Mouse (Mus musculus): ENCODE measurements around the gene Nepn. TPM values are rescaled to one million over a fixed set of nuclear protein-coding genes. Genes with fewer than 3 reads are reported as not detected.

Gene Nepn
- polyA plus RNA-seq, 1 experiment from 2014 or later, result not detected

DNA sequence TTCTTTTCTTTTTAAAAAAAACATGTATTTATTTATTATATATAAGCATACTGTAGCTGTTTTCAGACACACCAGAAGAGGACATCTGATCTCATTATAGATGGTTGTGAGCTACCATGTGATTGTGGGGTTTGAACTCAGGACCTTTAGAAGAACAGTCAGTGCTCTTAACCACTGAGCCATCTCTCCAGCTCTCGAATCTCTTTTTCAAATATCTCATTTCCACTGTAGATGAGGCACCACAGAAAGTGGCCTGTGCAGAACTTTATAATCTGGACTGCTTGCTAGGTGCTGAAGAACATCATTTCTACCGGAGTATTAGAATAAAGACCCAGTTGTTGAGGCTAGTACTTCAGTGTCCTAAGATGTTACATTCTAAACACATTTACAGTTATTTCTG, 26.2 kb downstream of the Nepn start:
- Histone ChIP-seq H3K4me3 (ENCODE audit: low read depth, low read length) (no peak overlapping the region), H3K4me1 (ENCODE audit: control insufficient read depth, insufficient read depth, low read length) (no peaks in the 10 kb centered on the region), H3K9me3 (replicated peaks; ENCODE audit: control insufficient read depth, low read length) (no peaks in the 10 kb centered on the region), H3K27me3 (ENCODE audit: control insufficient read depth, insufficient read depth, low read length) (no peaks in the 10 kb centered on the region), H3K27ac (replicated peaks; ENCODE audit: low read depth, low read length) (no peak overlapping the region), H3K36me3 (replicated peaks; ENCODE audit: control insufficient read depth, insufficient read depth, low read depth, low read length) (no peaks in the 10 kb centered on the region; the same call in 1 of the 2 replicates), H3K9ac (replicated peaks; ENCODE audit: low read length) (no peak overlapping the region), H3K4me2 (ENCODE audit: low read depth, low read length) (no peak overlapping the region)
- ATAC-seq (replicated peaks; ENCODE audit: insufficient number of reproducible peaks, low FRiP score, low TSS enrichment, low read depth), result no peak
- no peak for DNase-seq (ENCODE audit: low spot score)
- WGBS, result 85% methylated on average over 2 of the region's 2 CpGs

DNA sequence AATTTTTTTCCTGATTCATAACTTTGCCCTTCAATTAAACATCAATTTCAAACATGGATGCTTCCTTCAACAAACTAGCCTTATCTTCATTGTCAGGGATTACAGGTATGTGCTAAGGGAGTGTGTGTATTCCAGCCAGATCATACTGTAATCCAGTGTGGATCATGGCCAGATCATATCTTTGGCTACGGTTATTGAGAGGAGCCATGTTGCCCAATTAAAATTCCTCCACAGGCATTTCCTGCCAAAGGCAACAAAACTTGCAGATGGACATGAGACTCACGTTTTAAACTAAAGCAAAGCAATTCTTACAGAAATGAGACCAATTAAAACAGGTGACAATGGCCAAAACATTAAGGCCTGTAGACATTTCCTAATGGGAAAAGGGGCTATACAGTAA, 27.7 kb downstream of the Nepn start:
- DNase-seq (ENCODE audit: low spot score) (no peak), ATAC-seq (replicated peaks; ENCODE audit: insufficient number of reproducible peaks, low FRiP score, low TSS enrichment, low read depth) (no peak)
- Histone ChIP-seq H3K36me3 (replicated peaks; ENCODE audit: control insufficient read depth, insufficient read depth, low read depth, low read length) (no peaks in the 10 kb centered on the region; the same call in 1 of the 2 replicates), H3K27ac (replicated peaks; ENCODE audit: low read depth, low read length) (no peak overlapping the region), H3K4me1 (ENCODE audit: control insufficient read depth, insufficient read depth, low read length) (no peaks in the 10 kb centered on the region), H3K27me3 (ENCODE audit: control insufficient read depth, insufficient read depth, low read length) (no peaks in the 10 kb centered on the region), H3K4me2 (ENCODE audit: low read depth, low read length) (peak overlapping the region; percentile 25; the same call in 1 of the 2 replicates), H3K9me3 (replicated peaks; ENCODE audit: control insufficient read depth, low read length) (no peaks in the 10 kb centered on the region), H3K9ac (replicated peaks; ENCODE audit: low read length) (no peak overlapping the region), H3K4me3 (ENCODE audit: low read depth, low read length) (peak overlapping the region; percentile 22; the same call in 1 of the 2 replicates)
- WGBS, result 58% methylated on average over 2 of the region's 2 CpGs

- Histone ChIP-seq H3K4me2 (ENCODE audit: low read depth, low read length) (peak within 1 kb of the TSS; percentile 64), H3K27ac (replicated peaks; ENCODE audit: low read depth, low read length) (peak within 1 kb of the TSS; percentile 74; the same call in 1 of the 2 replicates), H3K27me3 (ENCODE audit: control insufficient read depth, insufficient read depth, low read length) (no peaks in the 10 kb centered on the region), H3K4me3 (ENCODE audit: low read depth, low read length) (peak within 1 kb of the TSS; percentile 95), H3K4me1 (ENCODE audit: control insufficient read depth, insufficient read depth, low read length) (no peaks in the 10 kb centered on the region), H3K9ac (replicated peaks; ENCODE audit: low read length) (peak within 1 kb of the TSS; percentile 93), H3K36me3 (replicated peaks; ENCODE audit: control insufficient read depth, insufficient read depth, low read depth, low read length) (no peaks in the 10 kb centered on the region; the same call in 1 of the 2 replicates), H3K9me3 (replicated peaks; ENCODE audit: control insufficient read depth, low read length) (no peaks in the 10 kb centered on the region)
- DNase-seq (ENCODE audit: low spot score) (peak; percentile 97), ATAC-seq (replicated peaks; ENCODE audit: insufficient number of reproducible peaks, low FRiP score, low TSS enrichment, low read depth) (peak; percentile 99)
- 0% methylated on average over 60 of the region's 79 CpGs for WGBS
These were observed 28.7 kb downstream of the Nepn start, which contains the start of gene Nus1 for GRCm38 (mm10) chr10:52417299-52417997. Nus1 (plus strand) TSS chr10:52417547.

DNA sequence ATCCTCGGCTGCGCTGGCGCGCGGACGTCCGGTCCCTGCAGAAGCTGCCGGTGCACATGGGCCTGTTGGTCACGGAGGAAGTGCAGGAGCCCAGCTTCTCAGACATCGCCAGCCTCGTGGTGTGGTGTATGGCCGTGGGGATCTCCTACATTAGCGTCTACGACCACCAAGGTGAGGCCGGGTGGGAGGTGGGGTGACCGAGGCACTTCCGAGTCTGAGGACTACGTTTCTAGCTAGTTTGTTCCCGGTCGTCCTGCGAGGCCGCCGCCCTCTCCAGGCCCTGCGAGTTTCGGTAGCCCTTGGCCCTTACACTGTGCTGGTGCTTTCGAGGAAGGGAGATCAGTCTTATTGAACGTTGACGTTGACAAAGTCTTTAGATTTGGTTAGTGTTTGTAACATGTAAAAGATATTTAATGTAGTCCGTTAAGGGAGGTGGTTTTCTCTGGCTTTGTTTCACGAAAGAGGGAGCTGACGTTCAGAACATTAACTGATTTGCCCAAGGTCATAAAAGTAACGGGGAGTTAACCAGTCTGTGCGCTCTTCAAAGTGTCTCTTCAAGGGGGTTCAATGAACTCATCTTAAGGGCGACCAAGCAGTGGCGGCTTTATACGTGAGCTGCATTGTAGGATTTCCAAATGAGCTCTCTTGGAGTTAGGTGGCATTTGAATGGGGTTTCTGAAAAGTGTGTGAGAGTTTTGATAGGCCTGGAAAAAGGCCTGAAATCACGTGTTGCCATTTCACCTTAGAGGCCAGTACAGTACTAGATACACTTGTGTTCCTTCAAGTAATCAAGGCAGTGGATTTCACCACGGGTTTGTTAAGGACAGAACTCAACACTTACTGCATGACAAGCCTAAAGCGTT, 29.5 kb downstream of the Nepn start:
- no peaks in the 10 kb centered on the region for H3K4me1 ChIP-seq (ENCODE audit: control insufficient read depth, insufficient read depth, low read length)
- H3K4me3 ChIP-seq (ENCODE audit: low read depth, low read length), result peak overlapping the region; percentile 95
- peak; percentile 67 for ATAC-seq (replicated peaks; ENCODE audit: insufficient number of reproducible peaks, low FRiP score, low TSS enrichment, low read depth)
- H3K36me3 ChIP-seq (replicated peaks; ENCODE audit: control insufficient read depth, insufficient read depth, low read depth, low read length), result no peaks in the 10 kb centered on the region; the same call in 1 of the 2 replicates
- no peaks in the 10 kb centered on the region for H3K27me3 ChIP-seq (ENCODE audit: control insufficient read depth, insufficient read depth, low read length)
- H3K9me3 ChIP-seq (replicated peaks; ENCODE audit: control insufficient read depth, low read length), result no peaks in the 10 kb centered on the region
- peak overlapping the region; percentile 64 for H3K4me2 ChIP-seq (ENCODE audit: low read depth, low read length)
- H3K27ac ChIP-seq (replicated peaks; ENCODE audit: low read depth, low read length), result peak overlapping the region; percentile 74; the same call in 1 of the 2 replicates
- DNase-seq (ENCODE audit: low spot score), result peak; percentile 8
- peak overlapping the region; percentile 93 for H3K9ac ChIP-seq (replicated peaks; ENCODE audit: low read length)
- 2% methylated on average over 39 of the region's 39 CpGs for WGBS

GRCm38 (mm10) chr10:52418931-52419330, 30.2 kb downstream of the Nepn start:
- WGBS, result 67% methylated on average over 5 of the region's 5 CpGs
- no peak overlapping the region for H3K27ac ChIP-seq (replicated peaks; ENCODE audit: low read depth, low read length)
- peak overlapping the region; percentile 95 for H3K4me3 ChIP-seq (ENCODE audit: low read depth, low read length)
- no peaks in the 10 kb centered on the region for H3K9me3 ChIP-seq (replicated peaks; ENCODE audit: control insufficient read depth, low read length)
- H3K9ac ChIP-seq (replicated peaks; ENCODE audit: low read length), result peak overlapping the region; percentile 93
- no peaks in the 10 kb centered on the region for H3K4me1 ChIP-seq (ENCODE audit: control insufficient read depth, insufficient read depth, low read length)
- no peaks in the 10 kb centered on the region for H3K27me3 ChIP-seq (ENCODE audit: control insufficient read depth, insufficient read depth, low read length)
- no peak for DNase-seq (ENCODE audit: low spot score)
- H3K4me2 ChIP-seq (ENCODE audit: low read depth, low read length), result peak overlapping the region; percentile 64
- no peaks in the 10 kb centered on the region; the same call in 1 of the 2 replicates for H3K36me3 ChIP-seq (replicated peaks; ENCODE audit: control insufficient read depth, insufficient read depth, low read depth, low read length)
- no peak for ATAC-seq (replicated peaks; ENCODE audit: insufficient number of reproducible peaks, low FRiP score, low TSS enrichment, low read depth)

DNA sequence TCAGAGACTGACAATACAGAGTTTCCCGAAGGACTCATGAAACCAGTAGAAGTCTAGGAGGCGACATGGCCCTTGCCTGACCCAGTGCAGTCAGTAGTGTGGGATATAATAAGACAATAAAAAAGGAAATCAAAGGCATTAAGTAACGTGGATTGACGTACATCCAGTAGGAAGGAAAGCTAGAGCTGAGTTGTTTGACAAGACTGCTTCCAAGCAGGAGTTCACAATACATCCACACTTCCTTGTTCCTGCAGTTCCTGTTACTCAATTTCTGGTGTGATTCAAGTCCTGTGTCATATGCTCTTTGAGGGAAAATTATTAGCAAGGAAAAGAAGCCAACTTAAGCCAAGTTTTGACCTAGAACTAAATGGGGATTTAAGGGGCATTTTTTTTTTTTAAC, 30.6 kb downstream of the Nepn start:
- Histone ChIP-seq H3K9ac (replicated peaks; ENCODE audit: low read length) (no peak overlapping the region), H3K9me3 (replicated peaks; ENCODE audit: control insufficient read depth, low read length) (no peaks in the 10 kb centered on the region), H3K4me2 (ENCODE audit: low read depth, low read length) (no peak overlapping the region), H3K4me1 (ENCODE audit: control insufficient read depth, insufficient read depth, low read length) (no peaks in the 10 kb centered on the region), H3K4me3 (ENCODE audit: low read depth, low read length) (no peak overlapping the region), H3K27ac (replicated peaks; ENCODE audit: low read depth, low read length) (no peak overlapping the region), H3K27me3 (ENCODE audit: control insufficient read depth, insufficient read depth, low read length) (no peaks in the 10 kb centered on the region), H3K36me3 (replicated peaks; ENCODE audit: control insufficient read depth, insufficient read depth, low read depth, low read length) (no peaks in the 10 kb centered on the region; the same call in 1 of the 2 replicates)
- ATAC-seq (replicated peaks; ENCODE audit: insufficient number of reproducible peaks, low FRiP score, low TSS enrichment, low read depth) (no peak), DNase-seq (ENCODE audit: low spot score) (no peak)
- WGBS, result 89% methylated on average over 4 of the region's 4 CpGs

GRCm38 (mm10) chr10:52420526-52420925, 31.8 kb downstream of the Nepn start:
- WGBS, result 95% methylated on average over 1 of the region's 1 CpGs
- Histone ChIP-seq H3K4me1 (ENCODE audit: control insufficient read depth, insufficient read depth, low read length) (no peaks in the 10 kb centered on the region), H3K36me3 (replicated peaks; ENCODE audit: control insufficient read depth, insufficient read depth, low read depth, low read length) (no peaks in the 10 kb centered on the region; the same call in 1 of the 2 replicates), H3K27ac (replicated peaks; ENCODE audit: low read depth, low read length) (no peak overlapping the region), H3K9ac (replicated peaks; ENCODE audit: low read length) (no peak overlapping the region), H3K27me3 (ENCODE audit: control insufficient read depth, insufficient read depth, low read length) (no peaks in the 10 kb centered on the region), H3K4me2 (ENCODE audit: low read depth, low read length) (no peak overlapping the region), H3K9me3 (replicated peaks; ENCODE audit: control insufficient read depth, low read length) (no peaks in the 10 kb centered on the region), H3K4me3 (ENCODE audit: low read depth, low read length) (no peak overlapping the region)
- ATAC-seq (replicated peaks; ENCODE audit: insufficient number of reproducible peaks, low FRiP score, low TSS enrichment, low read depth) (no peak), DNase-seq (ENCODE audit: low spot score) (no peak)

Data from embryonic facial prominence, embryonic 11.5 days (tissue).